Mouse (Mus musculus) thymus, adult 2 months (tissue): Measurements from ENCODE around the gene Gng2. TPM values are rescaled to one million over a fixed set of nuclear protein-coding genes. Genes with fewer than 3 reads are reported as not detected.

ENCODE experiments used
- DNase-seq: peaks from one replicate; pipeline ENCODE4 v3.0.0; 2021
- H3K27ac ChIP-seq: fragments of 200-500 bp; 2 replicates; pipeline ENCODE4 v1.5.1; 2012; ENCODE audit warnings: low read length, control low read depth; ENCODE audit not compliant: control insufficient read depth, insufficient read depth
- H3K27me3 ChIP-seq: fragments of 200-500 bp; 2 replicates; pipeline ENCODE4 v1.6.1; 2012; ENCODE audit warnings: mild to moderate bottlenecking, low read length, moderate library complexity, mixed read lengths; ENCODE audit not compliant: control insufficient read depth, insufficient read depth
- H3K36me3 ChIP-seq: fragments of 200-500 bp; 2 replicates; pipeline ENCODE4 v1.6.1; 2012; ENCODE audit warnings: mild to moderate bottlenecking, low read length, moderate library complexity; ENCODE audit not compliant: control insufficient read depth, insufficient read depth
- H3K4me1 ChIP-seq: fragments of 200-500 bp; replicated peaks from 2 replicates; pipeline ENCODE4 v1.6.1; 2012; ENCODE audit warnings: low read length; ENCODE audit not compliant: control insufficient read depth, insufficient read depth
- H3K4me3 ChIP-seq: fragments of 200-500 bp; 2 replicates; pipeline ENCODE4 v1.5.1; 2012; ENCODE audit warnings: mild to moderate bottlenecking, low read length, control low read depth, moderate library complexity; ENCODE audit not compliant: control insufficient read depth, insufficient read depth
- CTCF ChIP-seq: fragments of 200-500 bp; IDR thresholded peaks from 2 replicates; pipeline ENCODE4 v1.5.1; 2012; ENCODE audit warnings: mild to moderate bottlenecking, control low read depth, low read length, moderate library complexity, borderline replicate concordance; ENCODE audit not compliant: control insufficient read depth, poor library complexity, insufficient read depth; ENCODE audit errors: extremely low read depth
- POLR2A ChIP-seq: fragments of 200-500 bp; IDR thresholded peaks from 2 replicates; pipeline ENCODE4 v1.6.1; 2012; ENCODE audit warnings: mild to moderate bottlenecking, low read length, control low read depth, moderate library complexity; ENCODE audit not compliant: control insufficient read depth, poor library complexity, insufficient read depth; ENCODE audit errors: extremely low read depth
- WGBS: fragments of 180-500 bp; shearing (Covaris S2); methylation state at CpG from one replicate; pipeline ENCODE4 v1.1.7; 2018; 5-methylcytosine and 5-hydroxymethylcytosine counted together
- polyA plus RNA-seq: library from polyadenylated mRNA; depleted of rRNA; stranded (reverse); fragments of >200 nt; gene quantifications from 2 replicates; pipeline ENCODE4 v1.2.3, GENCODE M21; 2012

Gene Gng2
- polyA plus RNA-seq, 1 experiment = 12.3 TPM

DNA sequence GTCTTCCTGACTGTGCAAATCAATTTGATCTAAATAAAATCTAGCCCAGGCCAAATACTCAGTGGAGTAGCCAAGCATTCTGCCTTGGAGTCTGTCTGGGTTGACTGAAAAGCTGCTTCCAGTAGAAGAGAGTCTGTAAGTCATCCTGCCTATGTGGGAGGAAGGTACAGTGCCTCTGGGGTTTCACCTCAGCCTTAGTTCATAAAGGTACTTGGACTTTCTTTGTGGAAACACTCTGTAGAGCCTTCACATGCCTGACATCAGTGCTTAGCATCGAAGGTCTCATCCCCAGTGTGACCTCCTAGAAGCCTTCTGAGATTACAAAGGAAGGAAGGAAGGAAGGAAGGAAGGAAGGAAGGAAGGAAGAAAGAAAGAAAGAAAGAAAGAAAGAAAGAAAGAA lies 7.9 kb downstream of the Gng2 start:
- no peak for DNase-seq
- TF ChIP-seq POLR2A = no peak
- TF ChIP-seq CTCF = no peak
- no peak overlapping the region for H3K27ac ChIP-seq
- no peaks in the 10 kb centered on the region for H3K27me3 ChIP-seq
- no peaks in the 10 kb centered on the region for H3K36me3 ChIP-seq
- H3K4me1 ChIP-seq = peaks cover 8% of the 10 kb centered on the region
- no peak overlapping the region for H3K4me3 ChIP-seq
- 54% methylated on average over 1 of the region's 1 CpGs for WGBS

DNA sequence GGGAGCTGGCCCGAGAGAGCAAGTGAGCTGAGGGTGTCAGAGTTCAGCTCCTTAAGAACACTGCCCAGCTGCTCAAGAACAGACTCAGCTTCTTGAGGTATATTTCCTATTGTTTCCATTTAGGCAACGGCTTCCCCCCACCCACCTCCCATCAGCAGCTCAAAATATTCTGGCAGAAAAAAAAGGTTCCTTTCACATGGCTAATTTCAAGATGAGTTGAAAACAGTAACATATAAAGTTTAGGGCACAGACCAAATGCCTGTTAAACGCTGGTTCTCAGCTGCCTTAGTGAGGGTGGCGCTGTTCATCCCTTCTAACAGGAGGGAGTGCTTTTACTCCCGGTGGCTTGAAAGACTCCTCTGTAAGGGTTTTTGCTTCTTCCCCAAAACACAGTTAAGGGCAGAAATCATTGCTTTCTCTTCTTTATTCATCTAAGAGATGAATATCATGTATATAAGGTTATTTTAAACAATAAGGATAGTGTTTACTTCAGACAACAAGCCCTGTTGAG lies 8.4 kb downstream of the Gng2 start:
- DNase-seq = no peak
- no peak overlapping the region for H3K4me3 ChIP-seq
- H3K27ac ChIP-seq = peak overlapping the region; percentile 73
- no peaks in the 10 kb centered on the region for H3K36me3 ChIP-seq
- WGBS = 14% methylated on average over 5 of the region's 5 CpGs
- TF ChIP-seq POLR2A (no peak), CTCF (no peak)
- peaks cover 8% of the 10 kb centered on the region for H3K4me1 ChIP-seq
- H3K27me3 ChIP-seq = no peaks in the 10 kb centered on the region

DNA sequence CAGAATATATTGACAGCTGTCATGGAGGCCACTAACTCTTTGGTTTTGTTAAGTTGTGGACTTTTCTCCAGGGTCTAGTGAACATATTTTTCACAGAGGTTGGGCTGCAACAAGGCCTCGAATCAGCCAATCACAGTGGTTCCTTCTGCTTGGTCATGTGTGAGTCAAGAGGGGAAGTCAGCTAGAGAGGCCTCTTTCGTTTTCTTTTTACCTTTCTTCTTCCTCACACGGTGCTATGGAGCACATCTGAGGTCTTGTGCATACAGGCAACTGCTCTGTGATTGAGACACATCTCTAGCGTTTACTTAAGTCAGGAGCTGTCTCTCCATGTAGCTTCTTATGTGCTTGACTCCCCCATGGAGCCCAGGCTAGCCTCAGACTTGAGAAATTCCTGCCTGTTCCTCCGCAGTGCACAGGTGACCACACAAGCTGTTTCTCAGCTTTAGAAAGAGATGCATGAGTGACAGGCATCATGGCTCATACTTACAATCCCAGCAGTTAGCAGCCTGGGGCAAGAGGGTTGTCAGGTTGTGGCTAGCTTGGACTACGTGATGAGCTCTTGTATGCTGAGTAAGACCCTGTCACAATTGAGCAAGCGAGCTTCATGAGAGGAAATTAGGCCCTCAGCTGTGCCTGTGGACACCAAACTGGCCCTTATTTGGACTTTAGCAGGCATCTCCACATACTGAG lies 9.0 kb downstream of the Gng2 start:
- DNase-seq = no peak
- Histone ChIP-seq H3K4me1 (peaks cover 8% of the 10 kb centered on the region), H3K4me3 (no peak overlapping the region), H3K27me3 (no peaks in the 10 kb centered on the region), H3K27ac (peak overlapping the region; percentile 73), H3K36me3 (no peaks in the 10 kb centered on the region)
- 41% methylated on average over 7 of the region's 7 CpGs for WGBS
- no peak for TF ChIP-seq CTCF
- TF ChIP-seq POLR2A = no peak

DNA sequence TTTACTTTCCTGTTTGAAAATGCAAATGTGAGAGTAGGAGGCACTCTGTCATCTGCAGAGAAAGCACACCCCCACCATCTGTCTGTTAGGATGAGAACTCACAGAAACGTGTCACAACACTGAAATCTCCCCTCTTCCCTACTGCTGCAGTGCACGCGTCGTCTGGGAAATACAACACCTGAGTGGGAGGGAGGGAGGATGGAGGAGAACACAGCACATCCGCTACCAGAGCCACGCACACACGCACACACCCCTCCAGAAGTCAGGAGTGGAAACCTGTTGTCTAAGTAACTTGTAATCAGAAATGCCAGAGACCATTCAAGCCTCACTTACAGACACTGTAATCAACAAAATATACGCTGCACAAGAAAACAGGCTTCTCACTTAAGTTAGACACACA lies 9.9 kb downstream of the Gng2 start:
- peaks cover 9% of the 10 kb centered on the region for H3K4me1 ChIP-seq
- no peaks in the 10 kb centered on the region for H3K27me3 ChIP-seq
- H3K36me3 ChIP-seq = no peaks in the 10 kb centered on the region
- no peak for DNase-seq
- TF ChIP-seq CTCF = no peak
- TF ChIP-seq POLR2A = no peak
- H3K27ac ChIP-seq = no peak overlapping the region
- 86% methylated on average over 8 of the region's 8 CpGs for WGBS
- H3K4me3 ChIP-seq = no peak overlapping the region

DNA sequence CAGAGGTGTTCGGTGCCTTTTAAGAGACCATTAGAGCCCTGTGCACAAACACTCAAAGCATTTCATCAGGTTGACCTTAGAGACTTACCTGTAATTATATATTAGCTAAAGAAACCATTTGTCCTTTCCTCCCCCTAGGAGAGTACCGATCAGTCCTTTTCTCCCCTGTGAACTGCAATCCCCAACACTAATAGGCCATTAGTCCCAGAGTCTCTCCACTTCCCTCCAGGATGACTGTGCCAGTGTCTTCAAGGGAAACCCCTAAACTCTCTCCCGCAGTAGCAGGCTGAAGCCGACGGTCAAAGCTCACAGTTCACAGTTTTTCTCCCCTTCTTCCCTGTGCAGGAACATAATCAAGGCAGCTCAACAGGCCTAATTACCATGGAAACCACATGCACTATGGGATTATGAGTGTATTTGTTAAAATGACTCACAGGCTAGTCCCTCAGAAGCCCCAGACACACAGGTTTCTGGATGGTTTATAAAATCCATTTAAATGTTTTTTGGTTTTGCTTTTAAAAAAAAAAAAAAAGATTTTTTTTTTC lies 13.4 kb downstream of the Gng2 start:
- Histone ChIP-seq H3K27me3 (no peaks in the 10 kb centered on the region), H3K27ac (no peak overlapping the region), H3K4me1 (peaks cover 18% of the 10 kb centered on the region), H3K36me3 (no peaks in the 10 kb centered on the region), H3K4me3 (no peak overlapping the region)
- TF ChIP-seq CTCF = no peak
- TF ChIP-seq POLR2A = no peak
- no peak for DNase-seq
- 94% methylated on average over 5 of the region's 5 CpGs for WGBS

DNA sequence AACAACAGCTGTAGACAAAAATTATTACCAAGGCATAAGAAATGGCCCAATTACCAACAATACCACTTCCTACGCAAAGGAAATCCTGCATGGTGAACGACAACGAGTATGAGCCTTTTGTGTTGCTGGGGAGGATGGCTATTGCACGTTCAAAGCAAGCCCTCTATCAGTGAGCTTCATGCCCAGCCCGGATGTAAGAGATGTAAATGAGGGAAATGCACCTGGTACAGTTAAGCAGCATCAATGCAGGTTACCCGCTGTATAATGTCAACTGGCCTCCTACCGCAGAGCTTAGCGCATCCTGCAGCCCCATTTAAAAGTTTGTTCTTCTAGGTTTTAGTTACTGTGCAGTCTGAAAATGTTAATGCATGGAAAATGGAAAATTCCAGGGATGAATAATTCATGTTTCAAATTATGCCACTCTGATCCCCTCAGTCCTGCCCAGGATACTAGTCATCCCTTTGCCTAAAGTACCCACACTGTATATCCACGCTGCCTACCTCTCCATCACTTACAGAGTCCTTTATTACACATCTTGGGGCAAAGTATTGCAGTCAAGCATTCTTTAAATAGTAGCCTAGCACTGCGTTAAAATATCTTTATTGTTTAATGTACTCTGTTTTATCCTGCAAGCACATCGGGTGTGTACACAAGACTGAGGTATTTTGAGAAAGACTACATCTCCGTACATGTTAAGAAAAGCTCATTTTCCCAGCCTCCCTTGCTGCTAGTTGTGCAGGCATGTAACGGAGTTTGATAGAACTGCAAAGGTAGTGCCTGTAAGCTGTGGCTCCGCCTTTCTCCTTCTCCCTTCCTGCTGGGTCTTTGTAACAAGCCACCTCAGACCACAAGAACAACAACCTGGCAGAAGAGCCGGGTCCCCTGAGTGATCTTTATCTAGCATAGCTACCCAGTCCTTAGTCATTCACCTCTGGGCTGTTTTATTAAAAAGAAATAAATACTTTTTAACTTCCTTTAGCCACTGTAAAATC lies 15.2 kb downstream of the Gng2 start:
- peak overlapping the region; percentile 9; the same call in 1 of the 2 replicates for H3K27ac ChIP-seq
- peaks cover 11% of the 10 kb centered on the region for H3K4me1 ChIP-seq
- no peak overlapping the region for H3K4me3 ChIP-seq
- TF ChIP-seq POLR2A (no peak), CTCF (no peak)
- peak; percentile 29 for DNase-seq
- H3K36me3 ChIP-seq = no peaks in the 10 kb centered on the region
- WGBS = 19% methylated on average over 15 of the region's 15 CpGs
- H3K27me3 ChIP-seq = no peaks in the 10 kb centered on the region
